Mouse (Mus musculus): Measurements from ENCODE around the gene Ifitm2. TPM values are rescaled to one million over a fixed set of nuclear protein-coding genes. Genes with fewer than 3 reads are reported as not detected.

The Ifitm2 gene
- total and polyA plus RNA-seq, 2 experiments from 2014 or later, result 79.1 to 200 TPM

GRCm38 (mm10) chr7:140948161-140948560, 7.6 kb downstream of the Ifitm2 start:
- no peak overlapping the region for H3K4me2 ChIP-seq (ENCODE audit: low read depth, low read length, poor library complexity, severe bottlenecking)
- no peaks in the 10 kb centered on the region for H3K4me1 ChIP-seq (ENCODE audit: insufficient read depth, low read length)
- no peak for DNase-seq (ENCODE audit: low spot score)
- H3K4me3 ChIP-seq (ENCODE audit: low read depth, low read length), result no peak overlapping the region
- H3K9ac ChIP-seq (replicated peaks; ENCODE audit: low read length, poor library complexity, severe bottlenecking), result no peak overlapping the region
- H3K27me3 ChIP-seq (ENCODE audit: insufficient read depth, low read length), result no peaks in the 10 kb centered on the region
- H3K27ac ChIP-seq (ENCODE audit: low read depth, low read length), result no peak overlapping the region
- WGBS, result 90% methylated on average over 8 of the region's 8 CpGs
- no peak for ATAC-seq (ENCODE audit: low FRiP score)
- H3K9me3 ChIP-seq (ENCODE audit: low read length), result no peaks in the 10 kb centered on the region
- no peak for TF ChIP-seq CTCF (IDR thresholded peaks at IDR 0.05)
- no peaks in the 10 kb centered on the region for H3K36me3 ChIP-seq (ENCODE audit: insufficient read depth, low read length)

GRCm38 (mm10) chr7:140946980-140947379, 8.8 kb downstream of the Ifitm2 start:
- H3K4me2 ChIP-seq (ENCODE audit: low read depth, low read length, poor library complexity, severe bottlenecking), result no peak overlapping the region
- H3K36me3 ChIP-seq (ENCODE audit: insufficient read depth, low read length), result no peaks in the 10 kb centered on the region
- WGBS, result 68% methylated on average over 7 of the region's 7 CpGs
- H3K9me3 ChIP-seq (ENCODE audit: low read length), result no peaks in the 10 kb centered on the region
- H3K27me3 ChIP-seq (ENCODE audit: insufficient read depth, low read length), result no peaks in the 10 kb centered on the region
- DNase-seq (ENCODE audit: low spot score) (no peak), ATAC-seq (ENCODE audit: low FRiP score) (no peak)
- no peak overlapping the region for H3K27ac ChIP-seq (ENCODE audit: low read depth, low read length)
- H3K4me3 ChIP-seq (ENCODE audit: low read depth, low read length), result no peak overlapping the region
- no peak for TF ChIP-seq CTCF (IDR thresholded peaks at IDR 0.05)
- H3K9ac ChIP-seq (replicated peaks; ENCODE audit: low read length, poor library complexity, severe bottlenecking), result no peak overlapping the region
- H3K4me1 ChIP-seq (ENCODE audit: insufficient read depth, low read length), result no peaks in the 10 kb centered on the region

- ATAC-seq (ENCODE audit: low FRiP score), result no peak
- 92% methylated on average over 10 of the region's 10 CpGs for WGBS
- no peak for TF ChIP-seq CTCF (IDR thresholded peaks at IDR 0.05)
- Histone ChIP-seq H3K4me1 (ENCODE audit: insufficient read depth, low read length) (no peaks in the 10 kb centered on the region; the same call in 1 of the 2 replicates), H3K27me3 (ENCODE audit: insufficient read depth, low read length) (no peaks in the 10 kb centered on the region), H3K9me3 (ENCODE audit: low read length) (no peaks in the 10 kb centered on the region), H3K27ac (ENCODE audit: low read depth, low read length) (no peak overlapping the region), H3K4me2 (ENCODE audit: low read depth, low read length, poor library complexity, severe bottlenecking) (no peak overlapping the region), H3K36me3 (ENCODE audit: insufficient read depth, low read length) (no peaks in the 10 kb centered on the region), H3K4me3 (ENCODE audit: low read depth, low read length) (no peak overlapping the region), H3K9ac (replicated peaks; ENCODE audit: low read length, poor library complexity, severe bottlenecking) (no peak overlapping the region)
- DNase-seq (ENCODE audit: low spot score), result no peak
These were observed 9.5 kb downstream of the Ifitm2 start for GRCm38 (mm10) chr7:140946311-140946710.

GRCm38 (mm10) chr7:140945247-140945646, 10.5 kb downstream of the Ifitm2 start:
- DNase-seq (ENCODE audit: low spot score), result no peak
- no peak for TF ChIP-seq CTCF (IDR thresholded peaks at IDR 0.05)
- no peaks in the 10 kb centered on the region for H3K9me3 ChIP-seq (ENCODE audit: low read length)
- no peaks in the 10 kb centered on the region for H3K36me3 ChIP-seq (ENCODE audit: insufficient read depth, low read length)
- no peak overlapping the region for H3K4me3 ChIP-seq (ENCODE audit: low read depth, low read length)
- no peak for ATAC-seq (ENCODE audit: low FRiP score)
- H3K4me2 ChIP-seq (ENCODE audit: low read depth, low read length, poor library complexity, severe bottlenecking), result no peak overlapping the region
- H3K27me3 ChIP-seq (ENCODE audit: insufficient read depth, low read length), result no peaks in the 10 kb centered on the region
- H3K4me1 ChIP-seq (ENCODE audit: insufficient read depth, low read length), result no peaks in the 10 kb centered on the region; the same call in 1 of the 2 replicates
- no peak overlapping the region for H3K9ac ChIP-seq (replicated peaks; ENCODE audit: low read length, poor library complexity, severe bottlenecking)
- H3K27ac ChIP-seq (ENCODE audit: low read depth, low read length), result no peak overlapping the region
- WGBS, result 91% methylated on average over 5 of the region's 5 CpGs

- no peak overlapping the region for H3K27ac ChIP-seq (ENCODE audit: low read depth, low read length)
- DNase-seq (ENCODE audit: low spot score) (no peak), ATAC-seq (ENCODE audit: low FRiP score) (no peak)
- H3K9ac ChIP-seq (replicated peaks; ENCODE audit: low read length, poor library complexity, severe bottlenecking), result no peak overlapping the region
- TF ChIP-seq CTCF (IDR thresholded peaks at IDR 0.05), result no peak
- H3K36me3 ChIP-seq (ENCODE audit: insufficient read depth, low read length), result no peaks in the 10 kb centered on the region
- no peaks in the 10 kb centered on the region for H3K27me3 ChIP-seq (ENCODE audit: insufficient read depth, low read length)
- H3K9me3 ChIP-seq (ENCODE audit: low read length), result no peaks in the 10 kb centered on the region
- no peak overlapping the region for H3K4me3 ChIP-seq (ENCODE audit: low read depth, low read length)
- no peaks in the 10 kb centered on the region; the same call in 1 of the 2 replicates for H3K4me1 ChIP-seq (ENCODE audit: insufficient read depth, low read length)
- H3K4me2 ChIP-seq (ENCODE audit: low read depth, low read length, poor library complexity, severe bottlenecking), result no peak overlapping the region
- WGBS, result 90% methylated on average over 7 of the region's 7 CpGs
These were observed 11.6 kb downstream of the Ifitm2 start for GRCm38 (mm10) chr7:140944236-140944635.

- no peaks in the 10 kb centered on the region for H3K36me3 ChIP-seq (ENCODE audit: insufficient read depth, low read length)
- no peak overlapping the region for H3K4me2 ChIP-seq (ENCODE audit: low read depth, low read length, poor library complexity, severe bottlenecking)
- ATAC-seq (ENCODE audit: low FRiP score) (no peak), DNase-seq (ENCODE audit: low spot score) (no peak)
- no peaks in the 10 kb centered on the region for H3K27me3 ChIP-seq (ENCODE audit: insufficient read depth, low read length)
- no peaks in the 10 kb centered on the region for H3K9me3 ChIP-seq (ENCODE audit: low read length)
- H3K4me3 ChIP-seq (ENCODE audit: low read depth, low read length), result no peak overlapping the region
- H3K9ac ChIP-seq (replicated peaks; ENCODE audit: low read length, poor library complexity, severe bottlenecking), result no peak overlapping the region
- H3K27ac ChIP-seq (ENCODE audit: low read depth, low read length), result no peak overlapping the region
- H3K4me1 ChIP-seq (ENCODE audit: insufficient read depth, low read length), result no peaks in the 10 kb centered on the region; the same call in 1 of the 2 replicates
- TF ChIP-seq CTCF (IDR thresholded peaks at IDR 0.05), result no peak
- 91% methylated on average over 4 of the region's 4 CpGs for WGBS
These were observed 12.4 kb downstream of the Ifitm2 start for GRCm38 (mm10) chr7:140943356-140943755.
